Mouse (Mus musculus): Measurements from ENCODE around the gene Mthfr. TPM values are rescaled to one million over a fixed set of nuclear protein-coding genes. Genes with fewer than 3 reads are reported as not detected.

Mthfr gene
- total RNA-seq, 1 experiment, result 34.0 TPM

GRCm38 (mm10) chr4:148067346-148067745, 28.5 kb downstream of the Mthfr start:
- no peak overlapping the region for H3K27ac ChIP-seq (ENCODE audit: insufficient read depth, low read depth, low read length, poor library complexity, severe bottlenecking)
- H3K36me3 ChIP-seq (ENCODE audit: control insufficient read depth, insufficient read depth, low read length, poor library complexity, severe bottlenecking), result no peaks in the 10 kb centered on the region
- H3K4me3 ChIP-seq (ENCODE audit: insufficient read depth in 1 of 2, low read depth in 1 of 2, low read length in 2 of 2, poor library complexity in 1 of 2, severe bottlenecking in 1 of 2), result no peak overlapping the region
- TF ChIP-seq HCFC1 (IDR thresholded peaks at IDR 0.05; ENCODE audit: borderline replicate concordance, insufficient read depth, low read length) (no peak), ZNF384 (IDR thresholded peaks at IDR 0.05; ENCODE audit: low read depth, low read length) (no peak), MAFK (IDR thresholded peaks at IDR 0.05; ENCODE audit: insufficient read depth, low read depth, low read length) (no peak), ZC3H11A (IDR thresholded peaks at IDR 0.05; ENCODE audit: borderline replicate concordance, low read depth, low read length) (no peak), CHD2 (IDR thresholded peaks at IDR 0.05; ENCODE audit: low read depth, low read length) (no peak)
- no peak for DNase-seq (ENCODE audit: low read depth, low spot score)
- H3K9me3 ChIP-seq (ENCODE audit: control insufficient read depth, insufficient read depth, low read depth, low read length), result no peaks in the 10 kb centered on the region
- in situ Hi-C loops (cut with MboI; ENCODE audit: low sequenced_read_pairs in 2 of 2, unreplicated experiment in 2 of 2), result no loop called here
- no peak overlapping the region for H3K9ac ChIP-seq (ENCODE audit: insufficient read depth, low read depth, low read length, poor library complexity, severe bottlenecking)
- H3K4me1 ChIP-seq (ENCODE audit: control insufficient read depth in 2 of 2, insufficient read depth in 2 of 2, low read length in 2 of 2, poor library complexity in 1 of 2), result peaks cover 4 to 12% of the 10 kb centered on the region in 2 experiments; a peak in 3 of 4 replicates

GRCm38 (mm10) chr4:148069602-148070218, 30.8 kb downstream of the Mthfr start:
- in situ Hi-C loops (cut with MboI; ENCODE audit: low sequenced_read_pairs in 2 of 2, unreplicated experiment in 2 of 2), result no loop called here
- peaks cover 4 to 13% of the 10 kb centered on the region in 2 experiments; a peak in 3 of 4 replicates for H3K4me1 ChIP-seq (ENCODE audit: control insufficient read depth in 2 of 2, insufficient read depth in 2 of 2, low read length in 2 of 2, poor library complexity in 1 of 2)
- H3K27ac ChIP-seq (ENCODE audit: insufficient read depth, low read depth, low read length, poor library complexity, severe bottlenecking), result no peak overlapping the region
- H3K9me3 ChIP-seq (ENCODE audit: control insufficient read depth, insufficient read depth, low read depth, low read length), result no peaks in the 10 kb centered on the region
- TF ChIP-seq ZNF384 (IDR thresholded peaks at IDR 0.05; ENCODE audit: low read depth, low read length), result no peak
- TF ChIP-seq MAFK (IDR thresholded peaks at IDR 0.05; ENCODE audit: insufficient read depth, low read depth, low read length), result no peak
- TF ChIP-seq CHD2 (IDR thresholded peaks at IDR 0.05; ENCODE audit: low read depth, low read length), result no peak
- no peak for TF ChIP-seq HCFC1 (IDR thresholded peaks at IDR 0.05; ENCODE audit: borderline replicate concordance, insufficient read depth, low read length)
- TF ChIP-seq ZC3H11A (IDR thresholded peaks at IDR 0.05; ENCODE audit: borderline replicate concordance, low read depth, low read length), result no peak
- H3K9ac ChIP-seq (ENCODE audit: insufficient read depth, low read depth, low read length, poor library complexity, severe bottlenecking), result no peak overlapping the region
- DNase-seq (ENCODE audit: low read depth, low spot score), result no peak
- H3K36me3 ChIP-seq (ENCODE audit: control insufficient read depth, insufficient read depth, low read length, poor library complexity, severe bottlenecking), result no peaks in the 10 kb centered on the region
- no peak overlapping the region for H3K4me3 ChIP-seq (ENCODE audit: insufficient read depth in 1 of 2, low read depth in 1 of 2, low read length in 2 of 2, poor library complexity in 1 of 2, severe bottlenecking in 1 of 2)

DNA sequence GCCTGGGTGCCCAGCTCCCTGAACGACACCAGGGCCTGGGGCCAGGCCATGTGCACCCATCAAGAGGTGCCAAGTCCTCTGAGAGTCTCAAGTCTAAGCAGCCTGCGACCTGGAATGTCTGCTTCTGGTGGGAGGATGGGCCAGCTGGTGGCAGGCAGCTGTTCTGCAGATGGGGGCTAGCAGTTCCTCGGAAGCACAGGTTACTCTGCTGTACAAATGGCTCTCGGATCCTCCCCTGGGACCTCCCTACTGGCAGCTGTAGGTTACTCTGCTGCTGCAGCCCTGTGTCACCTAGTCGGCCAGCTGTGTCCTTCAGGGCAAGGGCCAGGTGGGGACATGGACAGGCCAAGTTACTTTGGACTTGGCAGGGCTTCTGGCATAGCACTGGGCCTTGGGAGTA, 32.6 kb downstream of the Mthfr start:
- Histone ChIP-seq H3K36me3 (ENCODE audit: control insufficient read depth, insufficient read depth, low read length, poor library complexity, severe bottlenecking) (no peaks in the 10 kb centered on the region), H3K4me1 (ENCODE audit: control insufficient read depth in 2 of 2, insufficient read depth in 2 of 2, low read length in 2 of 2, poor library complexity in 1 of 2) (peaks cover 2 to 11% of the 10 kb centered on the region in 2 experiments; a peak in 1 of 4 replicates), H3K9ac (ENCODE audit: insufficient read depth, low read depth, low read length, poor library complexity, severe bottlenecking) (no peak overlapping the region), H3K4me3 (ENCODE audit: insufficient read depth in 1 of 2, low read depth in 1 of 2, low read length in 2 of 2, poor library complexity in 1 of 2, severe bottlenecking in 1 of 2) (no peak overlapping the region), H3K9me3 (ENCODE audit: control insufficient read depth, insufficient read depth, low read depth, low read length) (no peaks in the 10 kb centered on the region), H3K27ac (ENCODE audit: insufficient read depth, low read depth, low read length, poor library complexity, severe bottlenecking) (no peak overlapping the region)
- DNase-seq (ENCODE audit: low read depth, low spot score), result no peak
- TF ChIP-seq ZC3H11A (IDR thresholded peaks at IDR 0.05; ENCODE audit: borderline replicate concordance, low read depth, low read length) (no peak), CHD2 (IDR thresholded peaks at IDR 0.05; ENCODE audit: low read depth, low read length) (no peak), ZNF384 (IDR thresholded peaks at IDR 0.05; ENCODE audit: low read depth, low read length) (no peak), MAFK (IDR thresholded peaks at IDR 0.05; ENCODE audit: insufficient read depth, low read depth, low read length) (no peak), HCFC1 (IDR thresholded peaks at IDR 0.05; ENCODE audit: borderline replicate concordance, insufficient read depth, low read length) (no peak)
- in situ Hi-C loops (cut with MboI; ENCODE audit: low sequenced_read_pairs in 2 of 2, unreplicated experiment in 2 of 2), result no loop called here

GRCm38 (mm10) chr4:148074521-148075189, 35.8 kb downstream of the Mthfr start:
- peaks cover 2 to 12% of the 10 kb centered on the region in 2 experiments; a peak in 1 of 4 replicates for H3K4me1 ChIP-seq (ENCODE audit: control insufficient read depth in 2 of 2, insufficient read depth in 2 of 2, low read length in 2 of 2, poor library complexity in 1 of 2)
- H3K4me3 ChIP-seq (ENCODE audit: insufficient read depth in 1 of 2, low read depth in 1 of 2, low read length in 2 of 2, poor library complexity in 1 of 2, severe bottlenecking in 1 of 2), result peak overlapping the region; percentile 2 to 30; a peak in 3 of 4 replicates
- H3K9me3 ChIP-seq (ENCODE audit: control insufficient read depth, insufficient read depth, low read depth, low read length), result no peaks in the 10 kb centered on the region
- in situ Hi-C loops (cut with MboI; ENCODE audit: low sequenced_read_pairs in 2 of 2, unreplicated experiment in 2 of 2), result no loop called here
- peak overlapping the region; percentile 38; the same call in 1 of the 2 replicates for H3K9ac ChIP-seq (ENCODE audit: insufficient read depth, low read depth, low read length, poor library complexity, severe bottlenecking)
- DNase-seq (ENCODE audit: low read depth, low spot score), result no peak
- peaks cover 2% of the 10 kb centered on the region for H3K36me3 ChIP-seq (ENCODE audit: control insufficient read depth, insufficient read depth, low read length, poor library complexity, severe bottlenecking)
- peak overlapping the region; percentile 15; the same call in 1 of the 2 replicates for H3K27ac ChIP-seq (ENCODE audit: insufficient read depth, low read depth, low read length, poor library complexity, severe bottlenecking)
- TF ChIP-seq CHD2 (IDR thresholded peaks at IDR 0.05; ENCODE audit: low read depth, low read length) (no peak), MAFK (IDR thresholded peaks at IDR 0.05; ENCODE audit: insufficient read depth, low read depth, low read length) (0 out of 2 replicates have a peak, but pooled peaks have one; percentile 4), ZC3H11A (IDR thresholded peaks at IDR 0.05; ENCODE audit: borderline replicate concordance, low read depth, low read length) (no peak), ZNF384 (IDR thresholded peaks at IDR 0.05; ENCODE audit: low read depth, low read length) (peak; percentile 97), HCFC1 (IDR thresholded peaks at IDR 0.05; ENCODE audit: borderline replicate concordance, insufficient read depth, low read length) (no peak)

All from ES-E14 (cell line).